Mouse (Mus musculus) kidney, adult 18-20 months (tissue): ENCODE data around the gene Olfr873.
"Not testable (repeated sequence)": the region's sequence is repeated elsewhere in the genome, so short reads cannot be mapped to it uniquely, and the experiment has no call there.

Source experiments
- DNase-seq: peaks from one replicate; pipeline ENCODE4 v3.0.0; 2021

Gene Olfr873

GRCm38 (mm10) chr9:20298232-20298631 is at the start of gene Olfr873:
TSS of gene Olfr873 (plus strand) at chr9:20298532.
- no peak for DNase-seq

GRCm38 (mm10) chr9:20282051-20282450 is 16.3 kb upstream of the Olfr873 start, which contains the start of gene Olfr39:
TSS of gene Olfr39 (plus strand) at chr9:20282351.
- DNase-seq = no peak

GRCm38 (mm10) chr9:20295562-20295961 is 2.8 kb upstream of the Olfr873 start:
- not testable (repeated sequence) for DNase-seq

- DNase-seq = no peak
These were observed 37.7 kb downstream of the Olfr873 start, which contains the start of gene Olfr18 for GRCm38 (mm10) chr9:20335994-20336393. TSS of gene Olfr18 (minus strand) at chr9:20336094.

GRCm38 (mm10) chr9:20348501-20348900 is 50.2 kb downstream of the Olfr873 start:
- DNase-seq = no peak
